Mouse (Mus musculus) retina, embryonic 14.5 days (tissue): ENCODE data around the gene Zic1.

Experiments used
- DNase-seq: peaks from one replicate; pipeline ENCODE4 v3.0.0-alpha.2; 2015; ENCODE audit warnings: low spot score

Gene Zic1

DNA sequence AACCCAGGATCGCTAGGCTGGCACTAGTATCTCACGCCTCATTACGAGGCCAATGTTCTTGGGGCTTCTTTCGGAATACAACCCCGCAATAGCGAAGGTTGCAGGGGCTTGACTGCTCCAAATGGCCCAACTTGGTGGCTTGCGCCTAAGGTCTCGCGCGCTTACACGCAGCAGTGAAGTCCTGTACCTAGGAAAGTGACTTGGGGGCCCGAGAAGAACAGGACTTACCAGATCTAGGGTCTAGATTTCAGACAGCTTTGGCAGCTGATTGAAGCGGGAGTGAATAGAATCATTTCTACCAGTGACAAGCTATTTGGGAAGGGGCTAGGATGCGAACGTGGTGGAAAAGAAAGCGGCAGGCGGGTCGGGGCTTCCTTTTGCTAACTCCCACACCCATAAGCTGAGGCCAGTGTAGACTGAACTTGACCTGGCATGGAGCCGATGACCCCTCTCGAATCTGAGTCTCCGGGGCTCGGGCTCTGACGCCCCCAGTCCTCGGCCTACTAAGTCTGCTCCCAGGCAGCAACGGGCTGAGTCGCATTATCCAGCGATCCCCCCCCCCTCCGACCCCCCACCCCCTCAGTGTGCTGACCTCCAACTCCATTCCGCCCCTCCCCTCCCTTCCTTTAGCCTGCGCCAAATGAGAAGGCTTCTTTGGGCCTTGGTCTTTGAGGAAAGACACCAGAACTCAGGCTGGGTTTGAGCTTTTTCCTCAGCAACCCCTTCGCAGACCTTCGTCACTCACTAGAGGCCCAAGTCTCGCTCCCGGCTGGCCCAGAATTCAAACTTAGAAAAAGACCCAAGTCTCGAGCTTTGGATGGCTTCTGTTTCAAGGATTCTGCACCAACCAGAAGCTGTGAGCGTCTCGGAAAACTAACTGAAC, 11.8 kb downstream of the Zic1 start:
- DNase-seq: peak; percentile 51

GRCm38 (mm10) chr9:91352786-91353185, 12.8 kb downstream of the Zic1 start:
- peak; percentile 63 for DNase-seq

GRCm38 (mm10) chr9:91351961-91352411, 13.6 kb downstream of the Zic1 start:
- DNase-seq: peak; percentile 48

- no peak for DNase-seq
Observed at GRCm38 (mm10) chr9:91351361-91351760, 14.2 kb downstream of the Zic1 start.

GRCm38 (mm10) chr9:91350861-91351291, 14.7 kb downstream of the Zic1 start:
- peak; percentile 68 for DNase-seq

- DNase-seq: peak; percentile 55
Observed at GRCm38 (mm10) chr9:91350211-91350791, 15.3 kb downstream of the Zic1 start.

GRCm38 (mm10) chr9:91348746-91349145, 16.9 kb downstream of the Zic1 start:
- DNase-seq: no peak

DNA sequence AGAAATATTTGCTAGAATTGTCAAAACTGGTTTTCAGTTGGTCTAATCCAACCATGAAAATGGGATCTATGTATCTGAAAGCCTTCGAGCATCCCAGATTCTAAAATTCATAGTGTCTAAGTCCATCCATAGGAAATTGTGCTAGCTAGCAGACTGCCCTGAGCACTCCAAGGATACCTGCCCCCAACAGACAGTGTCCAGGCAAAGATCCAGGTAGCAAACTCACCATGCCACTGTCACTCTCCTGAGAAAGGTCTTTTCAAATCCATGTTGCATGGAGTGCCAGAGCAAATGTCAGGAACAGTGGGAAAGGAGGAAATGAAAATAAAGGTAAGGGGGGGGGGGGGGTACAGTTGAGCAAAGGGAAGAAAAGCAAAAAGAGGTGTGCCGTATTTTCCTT, 18.0 kb downstream of the Zic1 start:
- no peak for DNase-seq
